Mouse (Mus musculus): ENCODE results near the gene Neurl2. TPM values are rescaled to one million over a fixed set of nuclear protein-coding genes. Genes with fewer than 3 reads are reported as not detected.
"Not testable (repeated sequence)": the region's sequence is repeated elsewhere in the genome, so short reads cannot be mapped to it uniquely, and the experiment has no call there.

The Neurl2 gene
- 10 to 100 TPM; 33.3 to 34.0 TPM for total RNA-seq (2021)

GRCm38 (mm10) chr2:164833314-164833959, at the start of gene Neurl2:
Gene Neurl2, minus strand, starts transcription at chr2:164833456.
- peak; percentile 93 for DNase-seq

- DNase-seq = no peak
These were observed 49.4 kb upstream of the Neurl2 start for GRCm38 (mm10) chr2:164882619-164883018.

- DNase-seq = peak; percentile 96
These were observed 46.5 kb upstream of the Neurl2 start for GRCm38 (mm10) chr2:164879568-164880277.

GRCm38 (mm10) chr2:164879228-164879567, 45.9 kb upstream of the Neurl2 start, which contains the start of gene Pcif1:
Gene Pcif1, plus strand, starts transcription at chr2:164879304.
- DNase-seq = peak; percentile 96

GRCm38 (mm10) chr2:164878509-164879227, 45.4 kb upstream of the Neurl2 start:
- DNase-seq = peak; percentile 68

GRCm38 (mm10) chr2:164877376-164878215, 44.3 kb upstream of the Neurl2 start:
- not testable (repeated sequence) for DNase-seq

- not testable (repeated sequence) for DNase-seq
These were observed 42.4 kb upstream of the Neurl2 start for GRCm38 (mm10) chr2:164875648-164876047.

- peak; percentile 55 for DNase-seq
These were observed 41.0 kb upstream of the Neurl2 start for GRCm38 (mm10) chr2:164874239-164874769.

- no peak for DNase-seq
These were observed 40.4 kb upstream of the Neurl2 start for GRCm38 (mm10) chr2:164873621-164874020.

- no peak for DNase-seq
These were observed 38.5 kb upstream of the Neurl2 start for GRCm38 (mm10) chr2:164871602-164872303.

GRCm38 (mm10) chr2:164868491-164868890, 35.2 kb upstream of the Neurl2 start:
- no peak for DNase-seq

GRCm38 (mm10) chr2:164867566-164867965, 34.3 kb upstream of the Neurl2 start:
- no peak for DNase-seq

GRCm38 (mm10) chr2:164866741-164867551, 33.7 kb upstream of the Neurl2 start:
- peak; percentile 91 for DNase-seq

GRCm38 (mm10) chr2:164864593-164864992, 31.3 kb upstream of the Neurl2 start:
- DNase-seq = no peak

GRCm38 (mm10) chr2:164863411-164863810, 30.2 kb upstream of the Neurl2 start:
- not testable (repeated sequence) for DNase-seq

- DNase-seq = peak; percentile 82
These were observed 29.1 kb upstream of the Neurl2 start for GRCm38 (mm10) chr2:164862179-164862861.

- DNase-seq = no peak
These were observed 27.8 kb upstream of the Neurl2 start for GRCm38 (mm10) chr2:164861094-164861493.

- no peak for DNase-seq
These were observed 26.6 kb upstream of the Neurl2 start for GRCm38 (mm10) chr2:164859640-164860432.

GRCm38 (mm10) chr2:164859155-164859554, 25.9 kb upstream of the Neurl2 start:
- no peak for DNase-seq

Data from heart, postnatal 4 days (tissue).